Mouse (Mus musculus) stomach, postnatal 0 days (tissue): ENCODE measurements at regions not wholly inside any gene's neighbourhood (a gene's known extent, or its start where the extent isn't known, plus 50 kb on each side); places are given as distances from the start of the nearest gene placed in this dataset.

Experiments
- CTCF ChIP-seq: IDR thresholded peaks from 2 replicates; pipeline ENCODE4 v1.5.1; 2016; ENCODE audit warnings: antibody characterized with exemption, low read depth, mild to moderate bottlenecking, moderate library complexity
- EP300 ChIP-seq: optimal IDR thresholded peaks from 2 replicates; pipeline ENCODE3; 2016; ENCODE audit warnings: antibody characterized with exemption

- TF ChIP-seq CTCF = no peak
- no peak for TF ChIP-seq EP300
Observed at GRCm38 (mm10) chr12:112345797-112346196, 143.5 kb upstream of the A530016L24Rik start.
